Mouse (Mus musculus): Measurements from ENCODE around the gene Tnpo2.

Tnpo2 gene

DNA sequence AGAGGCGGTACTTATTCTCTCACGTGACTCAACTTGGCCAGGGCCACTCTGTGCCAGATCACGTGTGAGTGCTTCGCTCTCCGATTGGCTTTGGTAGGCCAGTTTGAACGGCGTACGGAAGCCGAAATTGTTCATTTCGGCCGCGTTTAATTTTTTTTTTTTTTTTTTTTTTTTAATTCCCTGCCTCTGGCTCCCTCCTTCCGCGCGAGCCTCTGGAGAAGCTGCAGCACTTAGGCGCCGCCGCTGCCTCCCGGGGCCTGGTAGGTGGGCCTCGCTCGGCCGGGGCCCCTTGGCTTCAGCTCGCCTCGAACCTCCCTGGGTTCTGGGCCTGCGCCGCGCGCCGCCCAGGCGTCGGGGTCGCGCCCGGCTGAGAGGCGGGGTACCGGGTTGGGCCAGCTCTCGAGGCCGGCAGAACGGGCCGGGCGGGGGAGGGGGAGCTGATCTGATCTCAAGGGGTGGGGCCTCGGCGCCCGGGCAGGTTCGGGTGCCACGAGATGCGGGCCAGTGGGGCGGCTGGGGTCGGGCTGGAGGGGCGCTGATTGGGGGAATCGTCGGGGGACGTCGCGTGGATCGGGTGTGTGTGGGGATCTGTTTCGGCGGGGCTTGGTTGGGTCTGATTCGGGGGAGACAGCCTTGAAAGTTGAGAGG is at the start of gene Tnpo2:
Gene Tnpo2, plus strand, starts transcription at position 198 of the 648 bp plus-strand sequence.
- ATAC-seq (ENCODE audit: insufficient number of reproducible peaks, low FRiP score, low TSS enrichment) = peak; percentile 64

DNA sequence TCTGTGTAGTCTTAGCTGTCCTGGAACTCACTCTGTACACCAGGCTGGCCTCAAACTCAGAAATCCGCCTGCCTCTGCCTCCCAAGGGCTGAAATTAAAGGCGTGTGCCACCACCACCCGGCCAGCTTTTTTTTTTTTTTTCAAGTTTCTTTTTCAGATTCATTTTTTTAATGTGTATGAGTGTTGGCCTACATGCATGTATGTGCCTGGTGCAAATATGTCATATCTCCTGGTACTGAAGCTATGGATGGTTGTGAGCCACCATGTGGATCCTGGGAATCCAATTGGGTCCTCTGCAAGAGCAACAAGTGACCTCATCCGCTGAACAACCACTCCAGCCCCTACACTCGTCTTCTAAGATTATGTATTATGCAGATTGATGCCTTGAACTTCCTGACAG is 49.3 kb upstream of the Tnpo2 start:
- no peak for ATAC-seq (ENCODE audit: insufficient number of reproducible peaks, low FRiP score, low TSS enrichment)

DNA sequence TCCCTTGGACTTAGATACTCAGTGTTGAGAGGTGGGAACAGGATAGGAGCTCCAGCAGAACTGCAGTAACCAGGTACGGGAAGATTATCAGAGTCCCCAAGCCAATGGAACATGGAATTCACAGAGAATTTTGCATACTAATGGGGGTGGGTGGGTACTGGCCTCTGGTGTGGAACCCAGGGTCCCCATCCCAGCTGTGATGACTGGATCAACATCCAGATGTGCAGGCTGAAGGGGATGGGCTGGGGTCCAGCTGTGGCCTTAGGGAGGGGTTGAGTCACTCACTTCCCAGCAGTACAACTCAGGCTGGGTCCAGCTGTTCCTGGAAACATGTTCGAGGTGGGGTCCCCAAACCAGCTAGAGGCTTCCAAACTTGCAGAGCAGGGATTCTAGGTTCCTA is 48.8 kb upstream of the Tnpo2 start:
- no peak for ATAC-seq (ENCODE audit: insufficient number of reproducible peaks, low FRiP score, low TSS enrichment)

DNA sequence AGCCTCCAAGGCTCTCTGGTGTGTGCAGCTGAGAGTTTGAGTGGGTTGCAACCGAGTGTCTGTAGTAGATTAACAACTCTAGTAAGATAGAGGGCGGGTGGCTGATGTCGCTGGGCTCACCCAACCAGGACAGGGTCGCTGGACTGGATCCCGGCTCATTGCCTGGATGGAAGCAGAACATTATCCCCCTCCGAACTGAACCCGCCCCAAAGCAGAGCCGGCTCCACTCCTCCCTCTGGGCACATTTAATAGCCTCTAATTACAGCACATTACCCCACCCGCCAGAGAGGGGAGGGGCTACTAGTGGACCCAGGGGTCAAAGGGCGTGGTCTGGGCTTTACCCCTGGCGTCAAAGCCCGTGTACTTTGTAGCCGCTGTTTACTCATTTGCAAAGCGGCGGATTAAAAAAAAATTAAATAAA is 47.4 kb upstream of the Tnpo2 start:
- ATAC-seq (ENCODE audit: insufficient number of reproducible peaks, low FRiP score, low TSS enrichment) = no peak

DNA sequence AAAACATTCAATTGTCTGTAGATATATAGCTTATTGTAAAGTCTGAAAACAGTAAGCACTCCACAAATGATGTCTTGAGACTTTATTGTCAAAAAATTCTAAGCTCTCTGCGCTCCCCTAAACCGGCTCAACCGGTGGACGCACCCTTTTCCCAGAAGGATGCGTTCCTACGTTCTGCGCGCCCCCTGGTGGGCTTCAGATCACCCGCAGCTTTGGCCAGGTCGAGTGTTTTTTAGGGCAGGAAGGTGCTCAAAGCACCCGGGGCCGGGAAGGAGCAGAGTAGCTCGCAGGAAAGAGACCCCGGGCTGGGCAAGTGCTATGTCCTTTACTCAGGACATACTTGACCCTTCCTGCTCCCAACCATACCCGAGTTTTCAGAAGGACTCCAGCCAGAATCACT is 46.9 kb upstream of the Tnpo2 start:
- peak; percentile 34; the same call in 1 of the 2 replicates for ATAC-seq (ENCODE audit: insufficient number of reproducible peaks, low FRiP score, low TSS enrichment)

DNA sequence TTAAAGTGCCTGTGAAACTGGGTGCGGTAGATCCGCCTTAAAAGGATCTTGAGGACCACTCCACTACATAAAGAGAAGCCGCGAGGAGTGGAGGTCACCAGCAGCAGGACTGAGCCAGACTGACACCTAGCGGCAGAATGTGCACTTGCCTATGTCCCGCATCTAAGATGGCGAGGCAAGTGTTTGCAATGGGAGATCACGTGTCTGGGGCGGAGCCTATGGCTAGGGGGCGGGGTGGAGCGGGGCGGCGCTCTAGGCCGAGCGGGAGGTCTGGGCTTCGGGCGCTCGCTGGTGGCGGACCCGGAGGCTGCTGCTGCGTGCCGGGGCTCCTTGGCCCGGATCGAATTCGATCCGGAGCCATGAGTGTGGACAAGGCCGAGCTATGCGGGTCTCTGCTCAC is 46.4 kb upstream of the Tnpo2 start, which contains the start of gene Hook2:
Gene Hook2, plus strand, starts transcription at position 255 of the 400 bp plus-strand sequence.
- peak; percentile 69 for ATAC-seq (ENCODE audit: insufficient number of reproducible peaks, low FRiP score, low TSS enrichment)

DNA sequence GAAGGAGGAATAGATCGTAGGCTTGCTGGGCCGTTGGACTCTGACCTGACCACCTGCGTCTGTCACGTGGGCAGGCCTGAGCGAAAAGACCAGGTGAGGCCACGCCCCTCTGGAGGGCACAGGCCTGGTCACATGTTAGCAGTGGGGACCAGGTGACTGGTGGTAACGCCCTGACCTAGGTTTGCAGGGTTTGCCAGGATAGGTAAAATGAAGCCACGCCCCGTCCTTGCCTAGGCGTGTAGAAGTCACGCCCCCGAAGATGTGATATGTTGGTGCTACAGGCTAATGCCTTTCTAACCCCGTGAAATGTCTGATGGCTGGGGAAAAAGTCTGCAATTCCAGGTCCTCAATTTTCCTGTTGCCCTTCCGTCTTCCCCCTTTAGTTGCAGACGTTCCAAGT is 45.9 kb upstream of the Tnpo2 start:
- ATAC-seq (ENCODE audit: insufficient number of reproducible peaks, low FRiP score, low TSS enrichment) = peak; percentile 32

DNA sequence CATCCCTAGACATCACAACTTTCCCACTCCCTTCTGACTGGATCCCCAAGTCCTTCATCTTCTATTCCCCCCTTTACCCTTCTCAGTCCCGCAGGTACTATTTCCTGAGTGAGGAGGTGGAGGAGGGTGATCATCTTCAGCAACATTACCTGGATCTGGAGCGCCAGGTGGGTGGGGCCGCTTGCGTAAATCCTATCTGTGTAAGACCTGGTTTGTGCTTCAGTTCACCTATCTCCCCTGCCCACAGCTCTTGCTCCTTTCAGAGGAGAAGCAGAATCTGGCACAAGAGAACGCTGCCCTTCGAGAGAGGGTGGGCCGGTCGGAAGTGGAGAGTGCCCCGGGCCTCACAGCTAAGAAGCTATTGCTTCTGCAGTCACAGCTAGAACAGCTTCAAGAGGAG is 42.3 kb upstream of the Tnpo2 start:
- no peak for ATAC-seq (ENCODE audit: insufficient number of reproducible peaks, low FRiP score, low TSS enrichment)

DNA sequence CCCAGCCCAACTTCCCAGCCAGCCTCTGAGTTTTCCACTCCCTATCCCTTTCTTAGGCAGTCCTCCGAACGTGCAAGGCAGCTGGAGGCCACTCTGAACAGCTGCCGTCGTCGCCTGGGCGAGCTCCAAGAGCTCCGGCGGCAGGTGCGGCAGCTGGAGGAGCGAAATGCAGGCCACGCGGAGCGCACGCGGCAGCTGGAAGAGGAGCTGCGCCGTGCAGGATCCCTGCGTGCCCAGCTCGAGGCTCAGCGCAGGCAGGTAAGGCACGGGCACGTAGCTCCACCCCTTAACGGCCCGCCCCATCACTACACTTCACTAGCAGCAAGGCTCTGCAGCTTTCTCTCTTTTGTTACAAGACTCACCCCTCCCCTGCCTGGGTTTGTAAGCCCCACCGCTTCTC is 41.0 kb upstream of the Tnpo2 start:
- ATAC-seq (ENCODE audit: insufficient number of reproducible peaks, low FRiP score, low TSS enrichment) = no peak

DNA sequence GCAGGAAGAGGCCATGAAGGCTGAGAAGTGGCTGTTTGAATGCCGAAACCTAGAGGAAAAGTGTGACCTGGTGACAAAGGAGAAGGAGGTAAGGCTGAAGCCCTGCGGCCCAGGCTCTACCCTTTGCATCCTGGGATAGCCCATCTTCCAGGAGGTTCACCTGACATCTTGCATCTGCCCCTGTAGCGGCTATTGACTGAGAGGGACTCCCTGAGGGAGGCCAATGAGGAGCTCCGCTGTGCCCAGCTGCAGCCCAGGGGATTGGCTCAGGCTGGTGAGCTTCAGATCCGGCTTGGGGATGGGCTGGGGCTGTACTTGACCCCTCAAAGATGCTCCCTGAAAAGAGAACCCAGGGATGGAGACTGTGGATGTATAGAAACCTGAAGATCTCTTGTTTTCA is 39.7 kb upstream of the Tnpo2 start:
- no peak for ATAC-seq (ENCODE audit: insufficient number of reproducible peaks, low FRiP score, low TSS enrichment)

DNA sequence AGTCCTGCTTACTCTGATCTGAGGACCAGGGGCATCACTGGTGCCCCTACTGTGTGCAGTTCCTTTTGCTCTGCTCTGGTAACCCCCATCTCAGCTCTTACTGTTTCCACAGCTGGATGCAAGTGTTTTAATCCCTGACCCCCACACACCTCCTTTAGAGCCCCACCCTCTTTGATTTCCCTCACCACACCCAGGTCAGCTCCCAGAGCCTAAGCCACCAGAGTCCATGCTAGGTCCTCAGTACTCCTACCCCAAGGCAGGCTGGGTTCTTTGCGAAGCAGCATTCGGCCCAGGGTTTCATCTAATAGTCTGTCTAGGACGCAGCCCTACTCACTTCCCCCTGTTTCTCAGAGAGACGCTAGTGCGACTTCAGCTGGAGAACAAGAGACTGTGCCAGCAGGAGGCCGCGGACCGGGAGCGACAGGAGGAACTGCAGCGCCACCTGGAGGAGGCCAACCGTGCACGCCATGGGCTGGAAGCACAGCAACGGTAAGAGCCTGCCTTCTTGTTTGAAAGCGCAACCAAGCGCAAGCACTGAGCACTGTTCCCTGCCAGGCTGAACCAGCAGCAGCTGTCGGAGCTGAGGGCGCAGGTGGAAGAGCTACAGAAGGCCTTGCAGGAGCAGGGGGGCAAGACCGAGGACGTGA is 38.9 kb upstream of the Tnpo2 start:
- peak; percentile 93 for ATAC-seq (ENCODE audit: insufficient number of reproducible peaks, low FRiP score, low TSS enrichment)

DNA sequence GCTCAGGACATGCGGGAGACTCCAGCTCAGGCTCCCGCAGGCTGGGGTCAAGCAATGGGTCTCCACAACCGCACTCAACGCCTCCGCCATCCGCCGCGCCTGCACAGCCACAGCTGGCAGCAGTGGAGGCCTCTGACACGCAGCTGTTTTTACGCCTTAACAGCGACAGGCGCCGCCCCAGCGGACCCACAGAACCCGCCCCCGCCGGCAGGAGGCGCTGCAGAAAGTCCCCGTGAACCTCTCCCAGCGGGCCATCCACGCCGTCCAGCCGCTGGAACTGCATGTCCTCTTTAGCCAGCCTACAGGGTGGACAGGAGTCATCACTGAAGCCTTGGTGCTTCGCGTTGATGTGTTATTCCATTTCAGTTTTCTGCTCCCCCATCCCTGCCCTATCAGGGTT is 29.0 kb upstream of the Tnpo2 start:
- no peak for ATAC-seq (ENCODE audit: insufficient number of reproducible peaks, low FRiP score, low TSS enrichment)

DNA sequence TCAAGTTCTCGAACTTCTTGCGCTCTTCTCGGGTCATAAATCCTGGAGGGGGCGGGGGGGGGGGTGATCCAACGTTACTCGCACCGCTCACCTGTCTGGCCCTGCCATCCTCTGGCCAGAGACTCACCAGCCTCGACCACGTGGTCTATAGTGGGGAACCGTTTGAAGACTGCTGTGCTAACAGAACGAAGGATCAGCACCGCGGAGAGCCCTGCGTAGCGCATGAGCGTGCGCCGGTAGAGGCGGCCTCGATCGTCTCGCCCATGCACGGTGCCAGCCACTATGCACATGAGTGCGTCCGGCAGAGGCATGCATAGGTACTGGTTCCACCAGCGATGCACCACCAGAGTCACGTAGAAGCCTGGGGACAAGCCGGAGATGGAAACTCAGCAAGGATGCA is 25.5 kb upstream of the Tnpo2 start:
- ATAC-seq (ENCODE audit: insufficient number of reproducible peaks, low FRiP score, low TSS enrichment) = no peak

DNA sequence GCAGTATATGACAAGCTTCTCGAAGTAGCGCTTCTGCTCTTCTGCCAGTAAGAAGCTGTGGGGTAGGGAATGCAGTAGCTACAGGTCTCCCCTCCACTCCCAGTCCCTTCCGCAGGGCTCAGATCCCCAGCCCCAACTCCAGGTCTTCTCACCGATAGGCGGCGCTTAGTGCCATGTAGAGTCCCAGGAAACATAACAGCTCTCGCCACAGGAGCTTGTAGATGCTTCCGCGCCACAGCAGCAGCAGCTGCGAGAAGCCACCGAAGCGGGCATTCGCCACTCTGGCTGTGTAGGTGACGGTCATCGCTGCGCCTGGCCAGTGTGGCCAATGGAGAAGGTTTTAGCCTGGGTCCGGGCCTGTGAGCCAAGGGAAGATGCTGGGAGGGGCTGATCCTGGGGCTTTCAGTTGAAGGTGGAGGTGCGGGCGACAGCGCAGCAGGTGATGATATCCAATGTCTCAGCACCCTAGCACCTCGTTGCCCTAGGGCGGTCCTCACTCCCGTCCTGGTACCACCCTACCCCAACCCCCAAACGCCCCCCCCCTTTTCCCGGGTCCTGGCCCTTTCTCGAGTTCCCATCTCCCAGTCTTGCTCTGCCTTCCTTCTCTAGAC is 23.4 kb upstream of the Tnpo2 start:
- peak; percentile 68; the same call in 1 of the 2 replicates for ATAC-seq (ENCODE audit: insufficient number of reproducible peaks, low FRiP score, low TSS enrichment)

DNA sequence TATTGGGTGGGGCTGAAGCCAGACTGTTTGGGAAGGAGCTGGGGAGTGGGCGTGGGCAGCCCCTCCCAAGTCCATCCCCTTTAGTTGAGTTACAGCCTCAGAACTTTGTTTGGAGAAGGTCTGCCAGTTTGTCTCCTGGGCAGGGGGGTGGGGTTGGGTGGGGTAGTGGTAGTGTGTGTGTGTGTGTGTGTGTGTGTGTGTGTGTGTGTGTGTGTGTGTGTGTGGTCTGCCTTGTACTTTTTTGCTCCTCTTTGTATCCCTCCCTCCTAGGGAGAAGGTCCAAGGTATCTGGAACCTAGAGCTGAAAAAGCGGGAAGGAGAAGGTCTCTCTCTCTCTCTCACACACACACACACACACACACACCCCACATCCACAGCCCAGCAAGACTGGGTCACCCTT is 22.3 kb upstream of the Tnpo2 start, which contains the start of gene Best2:
Gene Best2, minus strand, starts transcription at position 101 of the 400 bp plus-strand sequence.
- ATAC-seq (ENCODE audit: insufficient number of reproducible peaks, low FRiP score, low TSS enrichment) = no peak

DNA sequence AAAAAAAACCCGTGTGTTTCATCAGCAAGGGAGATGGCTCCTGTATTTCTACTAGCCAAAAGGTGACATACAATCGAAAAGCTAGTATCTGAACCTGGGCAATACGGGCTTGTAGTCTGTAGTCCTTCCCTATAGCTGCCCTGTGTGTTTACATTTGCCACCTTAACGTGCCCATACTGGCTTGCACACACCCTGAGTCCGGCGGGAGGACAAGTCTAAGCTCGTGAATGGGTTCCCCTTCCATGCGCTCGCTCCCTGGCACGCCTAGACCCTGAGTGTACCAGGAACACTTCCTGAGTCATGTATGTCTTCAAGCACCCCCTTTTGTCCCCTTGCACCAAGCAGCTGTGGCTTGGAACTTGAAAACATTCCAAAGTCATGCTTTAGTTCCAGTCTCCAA is 20.0 kb upstream of the Tnpo2 start:
- ATAC-seq (ENCODE audit: insufficient number of reproducible peaks, low FRiP score, low TSS enrichment) = no peak

DNA sequence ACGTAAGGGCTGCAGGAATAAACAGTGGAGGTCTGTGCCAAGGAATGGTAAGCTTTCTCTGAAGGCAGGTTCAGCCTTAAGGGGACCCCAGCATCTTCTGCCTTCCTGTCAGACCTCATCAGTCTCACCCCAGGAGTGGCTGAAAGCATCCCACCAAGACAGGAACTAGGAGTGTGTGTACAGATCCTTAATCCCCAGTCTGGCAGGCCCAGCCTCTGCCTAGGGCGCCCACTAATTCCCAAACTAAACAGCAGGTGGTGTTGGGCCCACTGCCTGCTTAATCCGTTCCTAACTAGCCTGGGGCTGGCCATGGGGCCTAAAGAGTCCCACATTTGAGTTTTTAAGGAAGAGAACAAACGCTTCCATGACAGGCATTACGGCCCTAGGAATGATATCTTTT is 19.5 kb upstream of the Tnpo2 start:
- no peak for ATAC-seq (ENCODE audit: insufficient number of reproducible peaks, low FRiP score, low TSS enrichment)

DNA sequence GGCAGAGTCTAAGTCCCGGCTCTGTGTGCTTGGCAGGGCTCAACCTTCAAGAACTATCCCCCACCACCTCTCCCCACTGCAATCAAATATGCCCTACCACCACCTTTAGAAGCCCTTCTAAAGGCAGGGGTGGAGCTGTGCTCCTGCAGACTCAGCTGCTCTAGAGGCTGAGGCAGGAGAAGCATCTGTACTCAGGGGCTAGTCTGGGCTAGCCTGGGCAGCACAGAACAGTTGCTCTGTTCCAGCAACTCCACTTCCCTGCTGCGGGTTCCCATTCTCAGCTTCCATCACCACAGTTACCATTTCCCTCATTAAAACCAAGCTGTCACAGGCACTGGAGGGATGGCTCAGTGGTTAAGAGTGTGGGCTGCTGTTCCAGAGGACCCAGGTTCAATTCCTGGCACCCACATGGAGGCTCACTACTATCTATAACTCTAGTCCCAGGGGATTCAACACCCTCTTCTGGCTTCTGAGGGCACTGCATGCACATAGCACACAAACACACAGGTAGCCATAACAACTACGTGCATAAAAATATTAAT is 15.1 kb upstream of the Tnpo2 start:
- ATAC-seq (ENCODE audit: insufficient number of reproducible peaks, low FRiP score, low TSS enrichment) = no peak

DNA sequence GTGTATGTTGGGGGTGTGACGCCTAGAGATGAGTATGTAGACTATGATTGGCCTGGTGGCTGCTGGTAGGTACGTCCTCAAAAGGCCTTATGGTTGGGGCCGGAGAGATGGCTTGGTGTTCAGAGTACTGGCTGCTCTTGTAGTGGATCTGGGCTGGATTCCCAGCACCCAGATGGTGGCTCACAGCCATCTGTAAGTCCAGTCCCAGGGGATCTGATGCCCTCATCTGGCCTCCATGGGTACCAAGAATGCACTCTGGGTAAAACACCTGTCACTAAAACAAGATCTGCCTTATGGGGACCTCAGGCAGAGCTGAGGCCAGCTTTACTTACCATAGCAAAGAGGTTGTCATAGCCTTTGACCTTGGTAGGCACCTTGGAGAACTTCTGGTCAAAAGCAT is 12.9 kb upstream of the Tnpo2 start:
- ATAC-seq (ENCODE audit: insufficient number of reproducible peaks, low FRiP score, low TSS enrichment) = no peak

DNA sequence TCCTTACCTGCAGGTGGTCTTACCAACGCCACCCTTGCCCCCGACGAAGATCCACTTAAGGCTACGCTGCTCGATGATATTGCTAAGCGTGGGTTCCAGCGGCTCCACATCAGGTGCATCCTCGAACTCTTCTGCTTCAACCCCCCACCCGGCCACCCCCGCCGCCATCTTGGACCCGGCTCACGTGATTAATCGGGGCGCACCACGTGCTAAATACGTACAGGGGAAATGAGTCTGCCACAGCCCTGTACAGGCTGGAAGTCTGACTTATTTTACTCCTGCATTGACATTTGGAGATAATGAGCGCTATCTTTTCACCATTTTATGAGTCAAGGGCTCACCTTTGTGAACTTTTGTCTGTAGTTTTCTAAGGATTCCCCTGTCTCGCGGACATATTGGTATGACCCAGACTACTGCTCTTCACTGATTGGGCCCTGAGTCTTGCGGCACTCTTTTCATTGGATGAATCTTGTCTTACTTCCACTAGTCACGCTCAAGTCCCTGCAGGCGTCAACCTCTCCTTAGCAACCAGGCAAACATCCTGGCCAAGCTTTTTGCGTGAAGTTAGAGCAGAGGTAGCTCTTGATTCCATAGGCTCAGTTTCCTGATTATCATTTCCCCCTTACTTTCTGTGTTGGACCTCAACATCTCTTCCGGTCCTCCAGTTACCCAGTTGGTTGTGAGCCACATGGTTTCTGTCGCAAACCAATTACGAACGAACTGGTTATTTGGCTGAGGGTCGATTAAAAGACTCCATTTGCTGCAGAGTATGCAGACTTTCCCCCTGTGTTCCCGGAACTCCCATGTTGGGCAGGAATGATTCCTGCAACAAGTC is 11.4 kb upstream of the Tnpo2 start, which contains the start of gene Asna1:
Gene Asna1, minus strand, starts transcription at position 184 of the 835 bp plus-strand sequence.
- ATAC-seq (ENCODE audit: insufficient number of reproducible peaks, low FRiP score, low TSS enrichment) = peak; percentile 89
